14 mouse cellular contexts compared by ENCODE assay signal in the genomic region with DNA sequence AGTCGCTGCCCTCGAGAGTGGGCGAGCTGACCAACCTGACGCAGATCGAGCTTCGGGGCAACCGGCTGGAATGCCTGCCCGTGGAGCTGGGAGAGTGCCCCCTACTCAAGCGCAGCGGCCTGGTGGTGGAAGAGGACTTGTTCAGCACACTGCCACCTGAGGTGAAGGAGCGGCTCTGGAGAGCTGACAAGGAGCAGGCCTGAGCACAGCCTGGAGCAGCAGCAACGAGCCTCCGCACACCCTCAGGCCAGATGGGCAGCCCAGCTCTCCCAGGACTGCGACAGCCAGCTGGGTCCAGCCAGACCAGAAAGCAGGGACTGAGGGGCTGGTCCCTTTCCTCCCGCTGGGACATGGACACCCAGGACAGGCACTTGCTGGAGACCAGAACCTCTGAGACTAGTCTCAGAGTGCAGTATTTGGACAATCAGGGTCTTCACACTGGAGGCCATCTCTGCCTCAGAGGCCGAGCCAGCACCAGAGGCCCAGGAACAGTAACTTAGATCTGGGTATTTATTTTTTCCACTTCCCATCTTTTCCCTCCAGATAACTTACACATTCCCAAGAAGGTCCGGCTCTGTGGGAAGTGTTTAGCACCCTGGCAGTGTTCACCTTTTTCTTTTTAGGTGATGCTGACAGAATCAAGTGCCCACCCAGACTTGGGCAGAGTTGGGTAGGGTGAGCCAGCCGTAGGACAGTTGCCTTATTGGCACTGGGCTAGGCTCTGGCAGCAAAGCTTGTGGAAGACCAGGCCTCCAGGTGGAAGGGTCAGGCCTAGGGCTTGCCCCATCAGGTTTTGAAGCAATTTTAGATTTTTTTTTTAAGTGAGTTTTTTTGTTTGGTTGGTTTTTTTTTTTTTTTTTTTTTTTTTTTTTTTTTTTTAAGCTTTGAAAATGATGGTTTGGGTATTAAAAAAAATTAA. TPM values are rescaled to one million over a fixed set of nuclear protein-coding genes. Genes with fewer than 3 reads are reported as not detected.
A peak's percentile ranks its signal among the peaks of the same experiment; 100 is the strongest.
DNase-seq lines count a peak whose midpoint lies in the region; ATAC-seq and TF ChIP-seq lines count a peak whose summit lies in the region.
"Had no signal": no experiment of that assay in that cellular context is flagged by ENCODE, and none has a peak within 500 bp of the region (broad histone marks: within the 10 kb centered on the region; RNA-seq: fewer than 3 reads in every experiment).

No protein-coding gene starts in this region.

- no peak overlapping the region for H3K9ac ChIP-seq in hindbrain, embryonic 16.5 days (ENCODE audit: low read depth, low read length)
- H3K9ac ChIP-seq: neural tube, embryonic 12.5 days had no signal

- H3K36me3 ChIP-seq in hindbrain, embryonic 16.5 days (ENCODE audit: control insufficient read depth, insufficient read depth, low read length): peaks cover 28% of the 10 kb centered on the region

- H3K4me2 ChIP-seq in hindbrain, embryonic 16.5 days (ENCODE audit: low read length): no peak overlapping the region
- H3K4me2 ChIP-seq: neural tube, embryonic 12.5 days had no signal

- no peaks in the 10 kb centered on the region for H3K9me3 ChIP-seq in hindbrain, embryonic 16.5 days (ENCODE audit: control insufficient read depth, low read length)
- H3K9me3 ChIP-seq: megakaryocyte, embryonic 14.5 days; neural tube, embryonic 12.5 days had no signal

- peaks cover 73% of the 10 kb centered on the region for H3K4me1 ChIP-seq in brown adipose tissue, adult 24 weeks (ENCODE audit: control insufficient read depth, insufficient read depth, insufficient read length, low read length)
- H3K4me1 ChIP-seq in hindbrain, embryonic 16.5 days (ENCODE audit: control insufficient read depth, insufficient read depth, low read depth, low read length): peaks cover 33% of the 10 kb centered on the region

- H3K4me3 ChIP-seq in gastrocnemius, adult 2 months: peak overlapping the region; percentile 32
- H3K4me3 ChIP-seq in left cerebral cortex, adult 2 months: no peak overlapping the region
- H3K4me3 ChIP-seq in brown adipose tissue, adult 24 weeks (ENCODE audit: insufficient read depth, low read depth, low read length): no peak overlapping the region
- no peak overlapping the region for H3K4me3 ChIP-seq in hindbrain, embryonic 16.5 days (ENCODE audit: low read length)
- H3K4me3 ChIP-seq: megakaryocyte, embryonic 14.5 days; neural tube, embryonic 12.5 days had no signal

- 88% methylated on average over 18 of the region's 18 CpGs for WGBS in hindbrain, embryonic 16.5 days

- H3K27me3 ChIP-seq in hindbrain, embryonic 16.5 days (replicated peaks; ENCODE audit: control insufficient read depth, insufficient read depth, low read length): no peaks in the 10 kb centered on the region
- H3K27me3 ChIP-seq: megakaryocyte, embryonic 14.5 days; neural tube, embryonic 12.5 days had no signal

- peak overlapping the region; percentile 94 for H3K27ac ChIP-seq in gastrocnemius, adult 2 months
- H3K27ac ChIP-seq in left cerebral cortex, adult 2 months: peak overlapping the region; percentile 42
- peak overlapping the region; percentile 94 for H3K27ac ChIP-seq in brown adipose tissue, adult 24 weeks (replicated peaks; ENCODE audit: low read depth, low read length)
- peak overlapping the region; percentile 41; the same call in 1 of the 2 replicates for H3K27ac ChIP-seq in hindbrain, embryonic 16.5 days (ENCODE audit: low read depth, low read length)
- H3K27ac ChIP-seq: neural tube, embryonic 12.5 days had no signal

- no peak for ATAC-seq in hindbrain, embryonic 16.5 days
- ATAC-seq: activated CD4-positive, CD25-positive, alpha-beta regulatory T cell, adult 4 months had no signal

- no peak for TF ChIP-seq CTCF in gastrocnemius, adult 2 months (IDR thresholded peaks at IDR 0.05)
- TF ChIP-seq CTCF in left cerebral cortex, adult 2 months (IDR thresholded peaks at IDR 0.05): no peak

- DNase-seq in gastrocnemius, adult 2 months: no peak
- DNase-seq in gastrocnemius, postnatal 25 days: no peak
- DNase-seq in left cerebral cortex, adult 2 months (ENCODE audit: extremely low spot score in 1 of 2, low spot score in 2 of 2): no peak
- no peak for DNase-seq in left cerebral cortex, adult 18-20 months (ENCODE audit: low spot score in 2 of 2)
- DNase-seq in B cell, adult 2 months: no peak
- no peak for DNase-seq in adrenal gland, postnatal 4 days (ENCODE audit: low spot score in 2 of 2)
- DNase-seq: liver; right cerebral cortex, postnatal 25 days had no signal

- intact Hi-C loops in gastrocnemius, adult 2 months (cut with DNase I): no loop called here
- intact Hi-C loops in left cerebral cortex, adult 2 months (cut with DNase I): no loop called here

RNA-seq across cellular contexts. Expression of gene Phyhd1, which starts 3.8 kb away (rescaled TPM):
- 10 to 100 TPM; 27.8 to 34.5 TPM for total RNA-seq in gastrocnemius, adult 2 months (2021)
- 10 to 100 TPM in 1 of 2 experiments, 1 to 10 TPM in 1; 8.4 to 19.5 TPM for total RNA-seq in gastrocnemius, postnatal 25 days (2021)
- total RNA-seq in left cerebral cortex, adult 2 months (2021): 10 to 100 TPM; 21.7 to 27.3 TPM
- 10 to 100 TPM; 17.7 to 19.6 TPM for total RNA-seq in left cerebral cortex, adult 18-20 months (2021)
- polyA plus RNA-seq in brown adipose tissue, adult 24 weeks (2012; ENCODE audit: insufficient read depth, insufficient read length, missing spikeins): 16.2 and 19.3 TPM in 2 replicates
- 5.9 and 7.0 TPM in 2 replicates for polyA plus RNA-seq in hindbrain, embryonic 16.5 days (2015; fragmentation: Nextera tagmentation; extraction: Ambion mirVana)
- 10 to 100 TPM; 15.4 to 16.6 TPM for total RNA-seq in adrenal gland, postnatal 4 days (2021)

RNA-seq across cellular contexts. Expression of gene Gm28038, which starts 18.7 kb away (rescaled TPM):
- total RNA-seq in gastrocnemius, adult 2 months (2021): 1 to 10 TPM in 1 of 2 experiments, not detected in 1; 1.8 TPM
- total RNA-seq in gastrocnemius, postnatal 25 days (2021): not detected
- total RNA-seq in left cerebral cortex, adult 2 months (2021): not detected
- not detected for total RNA-seq in left cerebral cortex, adult 18-20 months (2021)
- not detected in 2 replicates for polyA plus RNA-seq in brown adipose tissue, adult 24 weeks (2012; ENCODE audit: insufficient read depth, insufficient read length, missing spikeins)
- polyA plus RNA-seq in hindbrain, embryonic 16.5 days (2015; fragmentation: Nextera tagmentation; extraction: Ambion mirVana): not detected in 2 replicates
- total RNA-seq in adrenal gland, postnatal 4 days (2021): not detected
- polyA plus RNA-seq: activated CD4-positive, CD25-positive, alpha-beta regulatory T cell, adult 4 months; gonadal fat pad, adult 2 months; neural tube, embryonic 12.5 days had no signal

RNA-seq across cellular contexts. Expression of gene Gm28035, which starts 21.8 kb away (rescaled TPM):
- total RNA-seq in gastrocnemius, adult 2 months (2021): 1 to 10 TPM; 1.1 to 1.4 TPM
- 1 to 10 TPM in 1 of 2 experiments, under 1 TPM in 1; 0.64 to 1.2 TPM for total RNA-seq in gastrocnemius, postnatal 25 days (2021)
- total RNA-seq in left cerebral cortex, adult 2 months (2021): 10 to 100 TPM; 11.3 to 15.1 TPM
- total RNA-seq in left cerebral cortex, adult 18-20 months (2021): 10 to 100 TPM in 1 of 2 experiments, 1 to 10 TPM in 1; 9.5 to 10.3 TPM
- polyA plus RNA-seq in brown adipose tissue, adult 24 weeks (2012; ENCODE audit: insufficient read depth, insufficient read length, missing spikeins): not detected in 2 replicates
- 0.15 and 0.16 TPM in 2 replicates for polyA plus RNA-seq in hindbrain, embryonic 16.5 days (2015; fragmentation: Nextera tagmentation; extraction: Ambion mirVana)
- 1 to 10 TPM; 1.3 TPM for total RNA-seq in adrenal gland, postnatal 4 days (2021)
- polyA plus RNA-seq: activated CD4-positive, CD25-positive, alpha-beta regulatory T cell, adult 4 months had no signal

RNA-seq across cellular contexts. Expression of gene Dolk, which starts 24.0 kb away (rescaled TPM):
- total RNA-seq in gastrocnemius, adult 2 months (2021): 10 to 100 TPM; 20.2 to 21.0 TPM
- 10 to 100 TPM; 18.2 to 20.0 TPM for total RNA-seq in gastrocnemius, postnatal 25 days (2021)
- 10 to 100 TPM; 22.3 to 25.2 TPM for total RNA-seq in left cerebral cortex, adult 2 months (2021)
- total RNA-seq in left cerebral cortex, adult 18-20 months (2021): 10 to 100 TPM; 19.7 to 22.0 TPM
- 37.8 and 40.5 TPM in 2 replicates for polyA plus RNA-seq in brown adipose tissue, adult 24 weeks (2012; ENCODE audit: insufficient read depth, insufficient read length, missing spikeins)
- 44.9 and 45.8 TPM in 2 replicates for polyA plus RNA-seq in hindbrain, embryonic 16.5 days (2015; fragmentation: Nextera tagmentation; extraction: Ambion mirVana)
- total RNA-seq in adrenal gland, postnatal 4 days (2021): 10 to 100 TPM; 36.0 to 36.5 TPM

RNA-seq across cellular contexts. Expression of gene Nup188, which starts 24.0 kb away (rescaled TPM):
- total RNA-seq in gastrocnemius, adult 2 months (2021): 1 to 10 TPM; 8.4 to 9.9 TPM
- total RNA-seq in gastrocnemius, postnatal 25 days (2021): 1 to 10 TPM; 7.8 to 9.9 TPM
- 10 to 100 TPM; 21.8 to 23.5 TPM for total RNA-seq in left cerebral cortex, adult 2 months (2021)
- 10 to 100 TPM; 21.3 to 24.1 TPM for total RNA-seq in left cerebral cortex, adult 18-20 months (2021)
- polyA plus RNA-seq in brown adipose tissue, adult 24 weeks (2012; ENCODE audit: insufficient read depth, insufficient read length, missing spikeins): 10.9 and 19.5 TPM in 2 replicates
- 15.8 and 23.4 TPM in 2 replicates for polyA plus RNA-seq in hindbrain, embryonic 16.5 days (2015; fragmentation: Nextera tagmentation; extraction: Ambion mirVana)
- total RNA-seq in adrenal gland, postnatal 4 days (2021): 10 to 100 TPM; 46.9 TPM

Comparison
In these comparisons a context has a peak if more than half of its experiments do, and no peak if none do; other contexts are left out.
1. H3K27ac ChIP-seq: peak in every context shown above with its lines; median percentile 94 in gastrocnemius, adult 2 months; 94 in brown adipose tissue, adult 24 weeks; 42 in left cerebral cortex, adult 2 months; 41 in hindbrain, embryonic 16.5 days.
2. RNA of gene Gm28035, which starts 21.8 kb away (total RNA-seq): 11.3 to 15.1 TPM in left cerebral cortex, adult 2 months and 9.5 to 10.3 TPM in left cerebral cortex, adult 18-20 months; 1.1 to 1.4 TPM in gastrocnemius, adult 2 months, 1.3 TPM in adrenal gland, postnatal 4 days and 0.64 to 1.2 TPM in gastrocnemius, postnatal 25 days; every median in the first group is over 4 times any median in the second.